Mouse (Mus musculus) induced T-regulatory cell, adult 2 months (primary cell): ENCODE measurements around the gene Dtnb.

Experiments used
- DNase-seq: peaks from one replicate; pipeline ENCODE4 v3.0.0-alpha.2; 2012; ENCODE audit warnings: low read depth

Dtnb gene

GRCm38 (mm10) chr12:3773643-3774042 lies 201.5 kb downstream of the Dtnb start:
- no peak for DNase-seq

- no peak for DNase-seq
Observed at GRCm38 (mm10) chr12:3776015-3776414, 203.8 kb downstream of the Dtnb start.

GRCm38 (mm10) chr12:3777682-3778081 lies 205.5 kb downstream of the Dtnb start:
- no peak for DNase-seq

GRCm38 (mm10) chr12:3778286-3778685 lies 206.1 kb downstream of the Dtnb start:
- DNase-seq: no peak

- DNase-seq: peak; percentile 32
Observed at GRCm38 (mm10) chr12:3779639-3780038, 207.5 kb downstream of the Dtnb start.

GRCm38 (mm10) chr12:3780405-3780891 lies 208.3 kb downstream of the Dtnb start:
- DNase-seq: peak; percentile 66

- DNase-seq: no peak
Observed at GRCm38 (mm10) chr12:3780931-3781471, 208.8 kb downstream of the Dtnb start.

- peak; percentile 89 for DNase-seq
Observed at GRCm38 (mm10) chr12:3781482-3781881, 209.3 kb downstream of the Dtnb start.

GRCm38 (mm10) chr12:3783196-3783825 lies 211.1 kb downstream of the Dtnb start:
- DNase-seq: no peak

- DNase-seq: no peak
Observed at GRCm38 (mm10) chr12:3784258-3784657, 212.1 kb downstream of the Dtnb start.

- DNase-seq: no peak
Observed at GRCm38 (mm10) chr12:3784729-3785128, 212.5 kb downstream of the Dtnb start.

- no peak for DNase-seq
Observed at GRCm38 (mm10) chr12:3787041-3787440, 214.9 kb downstream of the Dtnb start.

- no peak for DNase-seq
Observed at GRCm38 (mm10) chr12:3787541-3787940, 215.4 kb downstream of the Dtnb start.

GRCm38 (mm10) chr12:3788421-3789051 lies 216.4 kb downstream of the Dtnb start:
- DNase-seq: no peak

GRCm38 (mm10) chr12:3789626-3790185 lies 217.5 kb downstream of the Dtnb start:
- DNase-seq: no peak

GRCm38 (mm10) chr12:3791257-3791656 lies 219.1 kb downstream of the Dtnb start:
- DNase-seq: no peak

GRCm38 (mm10) chr12:3791732-3792131 lies 219.6 kb downstream of the Dtnb start:
- peak; percentile 97 for DNase-seq

- no peak for DNase-seq
Observed at GRCm38 (mm10) chr12:3792248-3792647, 220.1 kb downstream of the Dtnb start.

- DNase-seq: no peak
Observed at GRCm38 (mm10) chr12:3795569-3795968, 223.4 kb downstream of the Dtnb start.

GRCm38 (mm10) chr12:3799551-3799950 lies 227.4 kb downstream of the Dtnb start:
- no peak for DNase-seq

- no peak for DNase-seq
Observed at GRCm38 (mm10) chr12:3805852-3806251, 233.7 kb downstream of the Dtnb start, which contains the start of gene Dnmt3a. TSS of gene Dnmt3a (plus strand) at chr12:3806007.

- DNase-seq: peak; percentile 86
Observed at GRCm38 (mm10) chr12:3806271-3806684, 234.1 kb downstream of the Dtnb start.
